Mouse (Mus musculus) cerebellum, adult 11-12 months (tissue): Measurements from ENCODE around the gene Hjurp.

Source experiments
- DNase-seq: peaks from one replicate; pipeline ENCODE4 v3.0.0; 2022

Gene Hjurp

DNA sequence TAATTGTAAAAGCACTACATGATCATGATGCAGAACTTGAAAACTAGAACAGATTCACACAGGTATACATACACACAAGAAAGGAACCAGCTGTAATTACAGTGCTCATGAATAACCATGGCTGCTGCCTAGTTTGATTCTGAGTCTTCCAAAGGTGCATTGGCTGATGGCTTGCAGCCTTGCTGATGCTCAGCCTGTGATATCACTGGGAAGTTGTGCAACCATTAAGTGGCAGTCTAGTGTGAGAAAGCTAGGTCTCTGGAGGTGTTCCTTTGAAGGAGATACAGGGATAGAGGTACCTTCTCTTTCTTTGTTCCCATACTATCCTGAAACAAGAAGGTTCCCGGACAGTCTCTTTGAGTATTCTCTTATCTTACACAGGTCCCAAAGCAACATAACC is 58.4 kb downstream of the Hjurp start:
- DNase-seq: no peak

DNA sequence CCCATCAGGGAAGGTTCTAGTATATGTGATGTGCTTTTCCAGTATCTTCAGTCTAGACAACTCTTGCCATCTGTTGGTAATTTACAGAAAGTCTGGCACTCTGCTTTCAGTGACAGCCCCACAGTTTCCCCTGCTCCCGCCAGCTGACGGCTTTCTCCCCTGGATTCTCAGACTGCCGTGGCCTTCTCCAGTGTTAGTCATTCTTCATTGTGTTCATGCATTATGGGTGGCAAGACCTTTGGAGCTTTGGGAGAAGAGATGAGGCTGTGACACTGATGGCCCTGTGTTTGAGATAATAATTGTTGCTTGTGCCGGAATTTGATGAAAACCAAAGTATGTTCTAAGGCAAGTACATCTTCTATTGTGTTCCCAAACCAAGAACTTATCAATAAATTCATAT is 58.8 kb downstream of the Hjurp start:
- no peak for DNase-seq

DNA sequence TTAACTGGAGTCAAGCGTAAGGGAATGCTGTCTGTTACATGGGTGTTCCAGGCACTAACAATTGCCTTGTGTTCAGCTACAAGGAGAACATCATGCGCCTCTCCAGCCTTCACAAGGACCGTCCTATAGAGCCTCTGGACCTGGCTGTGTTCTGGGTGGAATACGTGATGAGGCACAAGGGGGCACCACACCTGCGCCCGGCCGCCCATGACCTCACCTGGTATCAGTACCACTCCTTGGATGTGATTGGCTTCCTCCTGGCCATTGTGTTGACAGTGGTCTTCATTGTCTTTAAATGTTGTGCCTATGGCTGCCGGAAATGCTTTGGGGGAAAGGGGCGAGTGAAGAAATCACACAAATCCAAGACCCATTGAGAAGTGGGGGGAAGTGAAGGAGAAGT is 59.4 kb downstream of the Hjurp start:
- no peak for DNase-seq

DNA sequence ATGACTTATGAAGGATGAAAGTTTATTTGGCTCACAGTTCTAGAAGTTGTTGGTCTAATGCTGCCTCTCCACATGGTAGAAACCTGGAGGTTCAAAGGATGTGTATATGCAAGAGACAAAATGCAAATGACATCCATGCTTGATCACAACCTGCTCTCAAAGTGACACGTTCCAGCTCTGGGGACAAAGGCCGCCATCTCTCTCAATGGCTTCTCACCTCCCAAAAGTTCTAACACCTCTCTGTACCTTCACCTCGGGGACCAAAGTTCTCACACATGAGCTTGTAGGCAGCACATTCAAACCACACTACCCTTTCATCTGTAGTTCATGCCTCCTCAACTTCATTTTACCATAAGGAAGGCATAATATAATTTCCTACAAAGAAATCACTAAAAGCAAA is 59.9 kb downstream of the Hjurp start:
- DNase-seq: no peak

DNA sequence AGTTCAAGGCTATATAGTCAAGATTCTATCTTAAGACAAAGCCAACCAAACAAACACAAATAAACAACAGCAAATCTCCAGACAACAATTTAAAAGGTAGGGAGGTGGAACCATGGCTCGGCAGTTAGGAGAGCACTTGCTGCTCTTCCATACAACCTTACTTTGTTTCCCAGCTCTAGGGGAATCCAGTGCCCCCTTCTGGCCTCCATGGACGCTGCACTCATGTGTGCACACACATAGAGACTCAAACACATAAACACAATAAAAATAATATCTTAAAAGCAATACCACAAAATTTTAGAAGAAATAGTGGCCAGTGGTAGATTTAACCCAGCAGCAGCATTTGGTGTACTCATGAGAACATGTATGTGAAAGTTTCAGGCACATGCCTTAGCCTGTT is 60.3 kb downstream of the Hjurp start:
- no peak for DNase-seq

DNA sequence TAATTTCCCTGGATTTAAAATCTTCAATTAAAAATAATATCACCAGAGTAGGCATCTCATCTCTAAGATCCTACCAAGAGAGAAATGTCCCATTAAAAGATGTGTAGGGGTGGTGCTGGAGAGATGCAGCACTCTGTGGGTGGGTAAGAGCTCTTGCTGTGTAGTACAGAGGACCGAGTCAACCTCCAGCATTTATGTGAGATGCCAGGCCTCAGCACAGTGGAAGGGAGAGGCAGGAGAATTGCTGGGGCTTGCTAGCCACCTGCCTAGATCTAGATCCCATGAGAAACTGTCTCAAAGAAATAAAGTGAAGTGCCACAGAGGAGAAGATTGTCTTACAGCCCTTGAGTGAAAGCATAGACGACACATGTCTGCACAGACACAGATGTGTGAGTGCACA is 60.9 kb downstream of the Hjurp start:
- DNase-seq: no peak

DNA sequence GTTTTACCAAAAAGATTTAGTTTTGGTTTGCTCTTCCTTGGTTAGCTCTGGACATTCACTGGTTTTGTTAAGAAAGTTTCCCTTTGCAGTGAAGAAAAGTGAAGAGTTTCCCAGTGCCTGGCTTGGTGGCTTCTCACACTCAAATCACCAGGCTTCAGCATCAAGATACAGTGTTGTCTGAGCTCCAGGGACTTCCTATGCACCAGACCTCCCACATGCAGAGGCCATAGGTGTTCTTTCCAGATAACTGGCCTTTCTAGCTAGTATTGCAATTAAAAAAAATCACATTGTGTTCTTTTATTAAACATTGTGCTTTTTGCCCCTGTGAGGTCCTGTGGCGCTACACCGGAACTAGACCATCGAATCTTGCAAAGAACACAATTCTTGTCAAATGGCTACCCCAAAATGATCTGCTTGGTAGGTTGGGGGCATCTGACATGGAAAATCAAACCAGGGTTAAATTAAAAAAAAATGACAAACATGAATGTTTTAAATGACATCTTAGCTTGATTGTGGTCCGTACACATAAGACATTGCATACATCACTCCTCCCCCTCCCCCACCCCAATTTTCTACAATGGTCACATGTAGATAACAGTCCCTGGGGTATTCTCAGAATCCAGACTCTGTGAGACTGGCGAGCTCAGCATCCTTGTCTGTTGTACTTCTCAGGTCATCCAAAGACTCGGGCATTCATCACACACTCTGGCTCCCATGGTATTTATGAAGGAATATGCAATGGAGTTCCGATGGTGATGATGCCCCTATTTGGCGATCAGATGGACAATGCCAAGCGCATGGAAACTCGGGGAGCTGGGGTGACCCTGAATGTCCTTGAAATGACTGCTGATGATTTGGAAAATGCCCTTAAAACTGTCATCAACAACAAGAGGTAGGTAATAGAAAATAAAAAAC is 61.7 kb downstream of the Hjurp start:
- no peak for DNase-seq

DNA sequence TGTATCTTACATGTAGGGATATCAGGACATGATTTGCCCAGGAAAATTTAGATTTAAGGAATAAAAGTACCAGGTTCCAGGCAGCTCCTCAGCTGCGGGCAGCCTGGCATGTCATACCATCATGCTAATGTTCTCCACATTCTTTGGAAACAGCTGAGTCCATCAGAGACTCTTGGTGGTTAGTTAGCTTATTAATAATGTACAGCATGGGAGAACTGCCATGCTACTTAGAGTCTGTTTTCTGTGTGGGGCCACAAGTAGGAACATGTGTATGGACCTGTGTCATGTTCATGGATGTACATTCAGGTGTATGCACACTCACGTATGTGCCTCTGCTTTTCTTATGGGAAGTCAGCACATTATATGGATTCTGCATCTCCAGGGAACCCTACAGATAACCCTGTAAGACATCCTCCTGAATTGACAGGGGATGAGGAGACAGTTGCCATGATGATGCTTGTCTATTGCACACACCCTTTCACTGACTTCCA is 62.9 kb downstream of the Hjurp start:
- DNase-seq: no peak

DNA sequence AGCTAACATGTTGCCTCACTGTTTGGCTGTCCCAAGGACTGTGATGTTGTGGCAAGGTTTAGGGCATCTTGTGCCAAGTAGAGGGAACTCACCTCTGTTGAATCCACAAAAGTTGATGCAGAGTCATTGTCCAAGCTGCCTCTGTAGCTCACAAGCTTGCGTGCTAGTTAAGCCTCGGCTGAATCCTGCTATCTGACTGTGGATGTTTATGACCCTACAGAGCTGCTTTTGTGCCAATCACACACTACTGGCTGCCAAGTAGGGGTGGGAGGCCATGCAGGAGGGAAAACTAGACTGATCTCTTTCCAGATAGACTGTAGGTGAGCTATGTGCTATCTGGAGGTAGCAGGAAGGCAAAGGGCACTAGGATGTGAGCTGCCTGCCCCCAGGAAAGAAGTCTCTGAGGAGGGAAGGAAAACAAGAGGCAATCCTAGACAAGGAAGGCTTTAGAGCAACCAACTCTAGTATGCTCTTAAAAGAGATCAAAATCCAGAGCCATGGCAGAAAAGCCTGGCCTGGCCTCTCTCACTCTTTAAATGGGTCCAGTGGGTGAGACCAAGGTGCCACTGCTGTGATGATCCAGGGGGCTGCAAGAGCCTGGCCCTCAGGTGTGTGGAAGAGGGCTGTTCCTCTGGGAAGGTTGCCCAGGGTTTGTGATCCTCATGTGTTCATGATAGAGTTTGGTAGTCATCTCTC is 63.5 kb downstream of the Hjurp start:
- DNase-seq: no peak

DNA sequence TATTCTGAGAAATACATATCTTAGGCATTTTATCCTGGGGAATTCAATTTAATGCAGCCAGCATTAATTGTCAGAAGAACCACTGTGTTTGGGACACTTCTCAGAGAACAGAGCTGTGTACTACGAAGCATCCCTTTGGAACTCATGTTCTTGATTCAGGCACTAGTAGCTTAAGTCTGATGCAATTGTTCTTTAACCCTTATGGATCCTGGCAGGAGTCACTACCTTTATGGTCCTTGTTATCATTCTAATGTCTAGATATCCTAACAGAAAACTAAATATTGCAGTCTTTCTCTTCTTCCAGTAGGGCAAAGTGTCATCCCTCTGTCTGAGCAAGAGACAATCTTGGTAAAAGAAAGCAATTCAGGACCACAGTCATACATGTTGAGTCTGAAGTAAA is 64.4 kb downstream of the Hjurp start:
- DNase-seq: no peak
